8 mouse cellular contexts compared by ENCODE assay signal in the genomic region with DNA sequence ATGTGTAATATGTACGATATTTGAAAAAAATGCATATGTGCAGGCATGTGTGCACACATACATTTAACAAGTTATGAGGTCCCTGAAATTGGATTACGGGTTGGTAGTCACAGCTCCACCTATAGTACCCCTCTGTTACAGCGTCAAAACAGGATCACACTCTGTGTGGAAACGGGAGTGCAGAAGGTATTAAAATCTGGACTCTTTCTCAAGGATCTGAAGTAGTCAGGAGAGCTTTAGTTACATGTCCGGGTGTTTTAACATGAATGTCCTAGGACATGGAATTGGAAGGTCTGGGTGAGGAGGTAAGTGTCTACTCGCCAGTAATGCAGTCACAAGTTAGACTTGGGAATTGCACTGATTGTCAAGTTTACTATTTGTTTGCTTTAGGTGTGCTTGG. TPM values are rescaled to one million over a fixed set of nuclear protein-coding genes. Genes with fewer than 3 reads are reported as not detected.
DNase-seq lines count a peak whose midpoint lies in the region; ATAC-seq and TF ChIP-seq lines count a peak whose summit lies in the region.

No protein-coding gene starts in this region.

- peak overlapping the region; percentile 50 for H3K4me3 ChIP-seq in forebrain, embryonic 16.5 days (replicated peaks; ENCODE audit: low read length)
- peak overlapping the region; percentile 70 for H3K4me3 ChIP-seq in hindbrain, embryonic 14.5 days (replicated peaks; ENCODE audit: low read length)
- H3K4me3 ChIP-seq in limb, embryonic 12.5 days (replicated peaks): peak overlapping the region; percentile 86
- peak overlapping the region; percentile 85 for H3K4me3 ChIP-seq in midbrain, postnatal 0 days (ENCODE audit: low read depth, low read length)

- TF ChIP-seq CTCF in midbrain, postnatal 0 days (IDR thresholded peaks at IDR 0.05): peak; percentile 65

- peak overlapping the region; percentile 75 for H3K4me2 ChIP-seq in forebrain, embryonic 16.5 days (ENCODE audit: low read length)
- H3K4me2 ChIP-seq in hindbrain, embryonic 14.5 days (replicated peaks): peak overlapping the region; percentile 55
- peak overlapping the region; percentile 75 for H3K4me2 ChIP-seq in limb, embryonic 12.5 days
- peak overlapping the region; percentile 73 for H3K4me2 ChIP-seq in midbrain, postnatal 0 days (ENCODE audit: low read depth, low read length, poor library complexity, severe bottlenecking)

- no peaks in the 10 kb centered on the region for H3K36me3 ChIP-seq in forebrain, embryonic 16.5 days (ENCODE audit: control insufficient read depth, insufficient read depth)
- H3K36me3 ChIP-seq in hindbrain, embryonic 14.5 days (replicated peaks; ENCODE audit: control insufficient read depth, insufficient read depth): no peaks in the 10 kb centered on the region
- no peaks in the 10 kb centered on the region for H3K36me3 ChIP-seq in limb, embryonic 12.5 days
- H3K36me3 ChIP-seq in midbrain, postnatal 0 days (ENCODE audit: insufficient read depth, low read length): no peaks in the 10 kb centered on the region

- 6% methylated on average over 6 of the region's 6 CpGs for WGBS in forebrain, embryonic 16.5 days
- 14% methylated on average over 6 of the region's 6 CpGs for WGBS in hindbrain, embryonic 14.5 days
- 11% methylated on average over 6 of the region's 6 CpGs for WGBS in limb, embryonic 12.5 days
- 5% methylated on average over 6 of the region's 6 CpGs for WGBS in midbrain, postnatal 0 days

- H3K9ac ChIP-seq in forebrain, embryonic 16.5 days (replicated peaks; ENCODE audit: low read depth, low read length): peak overlapping the region; percentile 46; the same call in 1 of the 2 replicates
- H3K9ac ChIP-seq in hindbrain, embryonic 14.5 days: 0 out of 2 replicates have a peak overlapping the region, but pooled peaks have one; percentile 1
- peak overlapping the region; percentile 38; the same call in 1 of the 2 replicates for H3K9ac ChIP-seq in limb, embryonic 12.5 days (replicated peaks)
- no peak overlapping the region for H3K9ac ChIP-seq in midbrain, postnatal 0 days (replicated peaks; ENCODE audit: low read length, poor library complexity, severe bottlenecking)

- ATAC-seq in forebrain, embryonic 16.5 days: peak; percentile 24; the same call in 1 of the 2 replicates
- ATAC-seq in hindbrain, embryonic 14.5 days (ENCODE audit: low FRiP score): no peak
- peak; percentile 36; the same call in 1 of the 2 replicates for ATAC-seq in limb, embryonic 12.5 days (ENCODE audit: insufficient number of reproducible peaks, insufficient read depth, low FRiP score, low TSS enrichment, low read depth)
- no peak for ATAC-seq in midbrain, postnatal 0 days (ENCODE audit: low FRiP score)
- ATAC-seq in erythroblast, adult 5-6 weeks (replicated peaks; ENCODE audit: low FRiP score, poor library complexity, severe bottlenecking): no peak

- H3K9me3 ChIP-seq in forebrain, embryonic 16.5 days (ENCODE audit: control insufficient read depth, low read length): no peaks in the 10 kb centered on the region
- no peaks in the 10 kb centered on the region for H3K9me3 ChIP-seq in hindbrain, embryonic 14.5 days (ENCODE audit: control insufficient read depth, low read length)
- no peaks in the 10 kb centered on the region for H3K9me3 ChIP-seq in limb, embryonic 12.5 days
- H3K9me3 ChIP-seq in midbrain, postnatal 0 days (ENCODE audit: low read length): no peaks in the 10 kb centered on the region

- H3K27ac ChIP-seq in forebrain, embryonic 16.5 days (ENCODE audit: low read length): peak overlapping the region; percentile 51; the same call in 1 of the 2 replicates
- no peak overlapping the region for H3K27ac ChIP-seq in hindbrain, embryonic 14.5 days
- 0 out of 2 replicates have a peak overlapping the region, but pooled peaks have one; percentile 54 for H3K27ac ChIP-seq in limb, embryonic 12.5 days
- H3K27ac ChIP-seq in midbrain, postnatal 0 days (ENCODE audit: low read depth, low read length): no peak overlapping the region

- H3K4me1 ChIP-seq in forebrain, embryonic 16.5 days (replicated peaks; ENCODE audit: control insufficient read depth, insufficient read depth, low read length): peaks cover 19% of the 10 kb centered on the region
- H3K4me1 ChIP-seq in hindbrain, embryonic 14.5 days (replicated peaks; ENCODE audit: control insufficient read depth, insufficient read depth, low read length): peaks cover 24% of the 10 kb centered on the region
- peaks cover 19% of the 10 kb centered on the region for H3K4me1 ChIP-seq in limb, embryonic 12.5 days (replicated peaks)
- peaks cover 9% of the 10 kb centered on the region for H3K4me1 ChIP-seq in midbrain, postnatal 0 days (ENCODE audit: insufficient read depth, low read length)

- DNase-seq in ovary, postnatal 14 days (ENCODE audit: low spot score): peak; percentile 27
- DNase-seq in ovary, adult 18-20 months (ENCODE audit: low spot score): no peak
- DNase-seq in cerebellum, adult 11 months: peak; percentile 17
- peak; percentile 75 for DNase-seq in hindbrain, embryonic 14.5 days (ENCODE audit: low spot score)
- peak; percentile 75 for DNase-seq in midbrain, postnatal 0 days (ENCODE audit: low spot score)

- no peaks in the 10 kb centered on the region for H3K27me3 ChIP-seq in forebrain, embryonic 16.5 days (replicated peaks; ENCODE audit: control insufficient read depth, insufficient read depth, low read length)
- no peaks in the 10 kb centered on the region for H3K27me3 ChIP-seq in hindbrain, embryonic 14.5 days (ENCODE audit: control insufficient read depth, insufficient read depth, low read length)
- H3K27me3 ChIP-seq in limb, embryonic 12.5 days: no peaks in the 10 kb centered on the region
- no peaks in the 10 kb centered on the region for H3K27me3 ChIP-seq in midbrain, postnatal 0 days (ENCODE audit: insufficient read depth, low read length)

RNA-seq across cellular contexts. Expression of a gene that starts 34.0 kb away (rescaled TPM):
- 33.0 and 41.5 TPM in 2 replicates for polyA plus RNA-seq in forebrain, embryonic 16.5 days (2015; fragmentation: Nextera tagmentation; extraction: Ambion mirVana)
- polyA plus RNA-seq in hindbrain, embryonic 14.5 days (2014; fragmentation: Nextera tagmentation; extraction: Ambion mirVana): 34.4 and 38.7 TPM in 2 replicates
- polyA plus RNA-seq in limb, embryonic 12.5 days (2016; fragmentation: Nextera tagmentation; extraction: Ambion mirVana): 65.0 and 72.8 TPM in 2 replicates
- total RNA-seq in midbrain, postnatal 0 days (2014; rRNA removed): 21.6 and 36.1 TPM in 2 replicates
- polyA plus RNA-seq in midbrain, postnatal 0 days (2015; fragmentation: Nextera tagmentation; extraction: Ambion mirVana): 24.7 and 34.2 TPM in 2 replicates
- 40.5 and 54.1 TPM in 2 replicates for total RNA-seq in erythroblast, adult 5-6 weeks (2015; ENCODE audit: low replicate concordance)
- 66.7 and 125 TPM in 2 replicates for total RNA-seq in erythroblast, adult 5-6 weeks (2017; ENCODE audit: low replicate concordance)

Comparison
In these comparisons a context has a peak if more than half of its experiments do, and no peak if none do; other contexts are left out.
1. ATAC-seq: peak in forebrain, embryonic 16.5 days (single experiment) and limb, embryonic 12.5 days (single experiment); none in hindbrain, embryonic 14.5 days (single experiment), midbrain, postnatal 0 days (single experiment) and erythroblast, adult 5-6 weeks (single experiment).
2. H3K27ac ChIP-seq: peak in forebrain, embryonic 16.5 days (single experiment) and limb, embryonic 12.5 days (single experiment); none in hindbrain, embryonic 14.5 days (single experiment) and midbrain, postnatal 0 days (single experiment).
3. Peak in every context shown above with its lines, with median percentiles within 50 percentile points of each other: H3K4me2 ChIP-seq and H3K4me3 ChIP-seq.